Mouse (Mus musculus) myocyte (in vitro differentiated cells): Measurements from ENCODE around the gene Agmo. TPM values are rescaled to one million over a fixed set of nuclear protein-coding genes. Genes with fewer than 3 reads are reported as not detected.

ENCODE experiments used
- H3K27me3 ChIP-seq: one replicate; pipeline ENCODE4 v1.6.1; 2011; ENCODE audit not compliant: control insufficient read depth, insufficient read depth, insufficient read length
- H3K36me3 ChIP-seq: one replicate; pipeline ENCODE4 v1.6.1; 2011; ENCODE audit not compliant: control insufficient read depth, insufficient read depth
- H3K4me2 ChIP-seq: one replicate; pipeline ENCODE4 v1.6.1; 2011; ENCODE audit warnings: low read depth, control low read depth
- H3K4me3 ChIP-seq: one replicate; pipeline ENCODE4 v1.5.1; 2011; ENCODE audit warnings: mild to moderate bottlenecking, control low read depth, moderate library complexity
- H3K79me2 ChIP-seq: one replicate; pipeline ENCODE4 v1.6.1; 2011; ENCODE audit not compliant: control insufficient read depth, insufficient read depth
- H3ac ChIP-seq: one replicate; pipeline ENCODE4 v1.6.1; 2011; ENCODE audit not compliant: control insufficient read depth, insufficient read length
- CEBPB ChIP-seq: IDR thresholded peaks from 2 replicates; pipeline ENCODE4 v1.6.1; 2011; ENCODE audit warnings: mild to moderate bottlenecking, moderate library complexity; ENCODE audit not compliant: poor library complexity, insufficient read depth, severe bottlenecking
- E2F4 ChIP-seq: IDR thresholded peaks from one replicate; pipeline ENCODE4 v1.6.1; 2011; ENCODE audit warnings: mild to moderate bottlenecking, control low read depth, moderate library complexity; ENCODE audit not compliant: insufficient read depth
- MAX ChIP-seq: IDR thresholded peaks from one replicate; pipeline ENCODE4 v1.6.1; 2011; ENCODE audit warnings: low read depth, mild to moderate bottlenecking, control low read depth
- MYOD1 ChIP-seq, 3 experiments: IDR thresholded peaks; one replicate each; pipeline ENCODE4 v1.6.1; 2011; ENCODE audit warnings: control low read depth in 2 of 3, low read depth in 2 of 3, mild to moderate bottlenecking in 2 of 3, moderate library complexity in 1 of 3; ENCODE audit not compliant: insufficient read length in 2 of 3, control insufficient read depth in 1 of 3
- MYOG ChIP-seq, 3 experiments: IDR thresholded peaks; one replicate each; pipeline ENCODE4 v1.6.1; 2011; ENCODE audit warnings: control low read depth in 2 of 3, low read depth in 2 of 3, mild to moderate bottlenecking in 2 of 3; ENCODE audit not compliant: insufficient read length in 2 of 3, control insufficient read depth in 1 of 3, insufficient read depth in 1 of 3
- POLR2A ChIP-seq: IDR thresholded peaks from one replicate; pipeline ENCODE4 v1.6.1; 2011; ENCODE audit warnings: low read depth, mild to moderate bottlenecking, control low read depth, moderate library complexity; ENCODE audit not compliant: insufficient read length
- POLR2AphosphoS2 ChIP-seq: IDR thresholded peaks from one replicate; pipeline ENCODE4 v1.6.1; 2011; ENCODE audit warnings: low read depth, control low read depth; ENCODE audit not compliant: insufficient read length
- REST ChIP-seq: IDR thresholded peaks from one replicate; pipeline ENCODE4 v1.6.1; 2011; ENCODE audit warnings: mild to moderate bottlenecking, control low read depth, moderate library complexity; ENCODE audit not compliant: insufficient read depth, insufficient read length
- SRF ChIP-seq: IDR thresholded peaks from one replicate; pipeline ENCODE4 v1.6.1; 2011; ENCODE audit warnings: low read depth; ENCODE audit not compliant: control insufficient read depth, insufficient read length
- TCF12 ChIP-seq: IDR thresholded peaks from one replicate; pipeline ENCODE4 v1.6.1; 2011; ENCODE audit warnings: mild to moderate bottlenecking, control low read depth; ENCODE audit not compliant: poor library complexity, insufficient read depth, severe bottlenecking
- TCF3 ChIP-seq: IDR thresholded peaks from one replicate; pipeline ENCODE4 v1.6.1; 2011; ENCODE audit warnings: low read depth, control low read depth; ENCODE audit not compliant: insufficient read length
- USF1 ChIP-seq: IDR thresholded peaks from one replicate; pipeline ENCODE4 v1.6.1; 2011; ENCODE audit warnings: low read depth, mild to moderate bottlenecking, control low read depth, moderate library complexity
- polyA plus RNA-seq: library from polyadenylated mRNA; unstranded; fragments of >200 nt; fragmentation: generic; extraction: Trizol; gene quantifications from one replicate; pipeline ENCODE4 v1.2.1, GENCODE M21; 2012; ENCODE audit warnings: missing spikeins

Agmo gene
- polyA plus RNA-seq, result not detected

DNA sequence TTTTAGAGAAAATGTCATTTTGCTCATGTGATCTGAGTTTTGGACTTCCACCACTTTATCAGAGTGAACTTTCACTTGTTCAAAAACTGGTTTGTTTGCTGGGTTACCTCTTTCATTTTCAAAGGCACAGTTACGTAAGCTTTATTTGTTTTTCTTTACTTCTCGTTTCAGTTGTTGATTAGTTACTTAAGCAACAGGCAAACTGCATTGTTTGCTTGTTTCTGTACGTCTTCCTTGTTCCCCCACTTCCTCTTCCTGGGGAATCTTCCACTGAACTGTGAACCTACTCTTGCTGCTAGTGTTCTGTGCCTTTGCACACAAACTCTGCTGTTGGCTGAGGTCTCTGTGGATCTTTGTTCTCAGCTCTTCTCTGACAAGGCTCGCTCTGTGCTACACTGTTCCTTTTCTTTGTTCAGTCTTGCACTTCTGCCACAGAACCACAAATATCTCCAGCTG is at the start of gene Agmo:
Agmo (plus strand) TSS at position 76 of the 456 bp plus-strand sequence.
- no peak within 1 kb of the TSS for H3K4me3 ChIP-seq
- no peak within 1 kb of the TSS for H3ac ChIP-seq
- TF ChIP-seq TCF3 (no peak), E2F4 (no peak), POLR2A (no peak), REST (no peak), MYOG (IDR thresholded peaks at IDR 0.05; ENCODE audit: control insufficient read depth in 1 of 3, insufficient read depth in 1 of 3, insufficient read length in 2 of 3, low read depth in 2 of 3) (no peak), CEBPB (no peak), MYOD1 (IDR thresholded peaks at IDR 0.05; ENCODE audit: control insufficient read depth in 1 of 3, insufficient read length in 2 of 3, low read depth in 2 of 3) (no peak), TCF12 (no peak), POLR2AphosphoS2 (no peak), SRF (no peak), USF1 (no peak), MAX (no peak)
- H3K27me3 ChIP-seq, result no peaks in the 10 kb centered on the region
- no peaks in the 10 kb centered on the region for H3K79me2 ChIP-seq
- H3K4me2 ChIP-seq, result peak within 1 kb of the TSS; percentile 0
- no peaks in the 10 kb centered on the region for H3K36me3 ChIP-seq

DNA sequence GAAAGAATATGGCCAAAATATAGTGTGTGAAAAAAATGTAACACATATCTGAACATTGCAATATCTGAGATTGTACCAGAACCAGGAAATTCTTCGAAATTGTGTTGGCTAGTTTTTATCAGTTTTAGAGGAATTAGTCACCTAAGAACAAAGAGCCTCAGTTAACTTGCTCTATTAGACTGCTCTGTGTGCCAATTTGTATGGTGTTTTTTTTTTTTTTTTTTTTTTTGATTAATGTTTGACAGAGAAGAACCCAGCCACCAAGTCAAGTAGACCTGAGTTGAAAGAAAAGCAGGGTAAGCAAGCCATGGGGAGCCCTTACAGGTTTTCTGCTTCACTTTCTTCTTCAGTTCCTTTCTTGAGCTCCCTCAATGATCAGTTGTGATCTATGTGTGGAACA is 10.3 kb upstream of the Agmo start:
- H3K4me2 ChIP-seq, result no peak overlapping the region
- H3K79me2 ChIP-seq, result no peaks in the 10 kb centered on the region
- H3K36me3 ChIP-seq, result no peaks in the 10 kb centered on the region
- TF ChIP-seq TCF12, result no peak
- no peak for TF ChIP-seq MAX
- TF ChIP-seq POLR2AphosphoS2, result no peak
- TF ChIP-seq CEBPB, result no peak
- TF ChIP-seq MYOD1 (IDR thresholded peaks at IDR 0.05; ENCODE audit: control insufficient read depth in 1 of 3, insufficient read length in 2 of 3, low read depth in 2 of 3), result no peak
- no peak for TF ChIP-seq POLR2A
- no peak for TF ChIP-seq MYOG (IDR thresholded peaks at IDR 0.05; ENCODE audit: control insufficient read depth in 1 of 3, insufficient read depth in 1 of 3, insufficient read length in 2 of 3, low read depth in 2 of 3)
- TF ChIP-seq USF1, result no peak
- H3K27me3 ChIP-seq, result no peaks in the 10 kb centered on the region
- H3ac ChIP-seq, result no peak overlapping the region
- H3K4me3 ChIP-seq, result no peak overlapping the region

DNA sequence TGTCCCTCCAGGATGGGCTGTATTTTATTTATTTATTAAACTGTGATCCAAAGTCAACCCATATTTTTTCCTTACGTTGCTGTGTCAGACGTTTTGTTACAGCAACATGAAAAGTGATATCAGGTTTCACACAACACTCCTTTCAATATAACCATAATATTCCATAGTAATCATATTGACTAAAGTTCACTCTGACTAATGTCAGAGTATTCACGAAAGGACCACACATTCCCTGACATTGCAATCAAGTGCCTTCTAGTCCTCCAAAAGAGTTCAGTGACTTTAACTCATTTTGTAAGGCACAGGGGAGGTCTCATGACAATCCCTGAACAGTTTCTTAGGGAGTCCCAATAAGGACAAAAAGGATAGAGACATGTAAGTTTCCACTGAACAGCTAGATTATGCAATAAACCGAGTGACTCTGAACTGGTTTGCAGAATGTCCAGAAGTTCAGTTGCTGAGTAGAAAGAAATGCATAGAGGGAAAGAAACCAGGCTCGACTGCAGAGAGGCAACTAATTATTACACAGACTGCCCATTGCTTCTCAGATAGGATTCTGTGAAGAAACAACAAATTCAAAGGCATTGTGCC is 371 bp upstream of the Agmo start:
- no peak overlapping the region for H3K4me2 ChIP-seq
- no peaks in the 10 kb centered on the region for H3K27me3 ChIP-seq
- H3ac ChIP-seq, result no peak overlapping the region
- no peaks in the 10 kb centered on the region for H3K36me3 ChIP-seq
- H3K4me3 ChIP-seq, result no peak overlapping the region
- no peaks in the 10 kb centered on the region for H3K79me2 ChIP-seq
- TF ChIP-seq TCF3, result no peak
- no peak for TF ChIP-seq REST
- TF ChIP-seq POLR2A, result no peak
- no peak for TF ChIP-seq E2F4
- TF ChIP-seq SRF, result no peak
- no peak for TF ChIP-seq MYOG (IDR thresholded peaks at IDR 0.05; ENCODE audit: control insufficient read depth in 1 of 3, insufficient read depth in 1 of 3, insufficient read length in 2 of 3, low read depth in 2 of 3)
- TF ChIP-seq POLR2AphosphoS2, result no peak
- no peak for TF ChIP-seq CEBPB
- TF ChIP-seq TCF12, result no peak
- TF ChIP-seq USF1, result no peak
- no peak for TF ChIP-seq MAX
- no peak for TF ChIP-seq MYOD1 (IDR thresholded peaks at IDR 0.05; ENCODE audit: control insufficient read depth in 1 of 3, insufficient read length in 2 of 3, low read depth in 2 of 3)

DNA sequence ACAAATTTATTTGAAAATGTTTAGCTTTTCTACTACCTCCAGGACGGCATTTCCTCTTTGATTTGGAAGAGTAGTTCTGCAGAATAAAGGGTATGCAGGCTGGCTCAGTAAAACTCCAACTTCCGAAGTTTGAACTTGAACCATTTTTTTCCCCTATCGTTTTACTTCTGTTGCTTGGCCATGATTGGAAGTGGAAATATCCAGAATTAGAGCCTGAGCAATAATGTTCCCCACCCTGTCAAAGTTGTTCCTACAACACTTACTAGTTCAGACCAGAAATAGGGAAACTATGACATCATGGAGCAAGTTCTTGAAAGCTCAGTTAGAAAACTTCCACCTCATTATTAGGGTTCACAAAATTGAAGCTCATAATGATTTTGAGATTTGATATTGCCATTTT is 1.0 kb downstream of the Agmo start:
- H3ac ChIP-seq, result no peak overlapping the region
- H3K36me3 ChIP-seq, result no peaks in the 10 kb centered on the region
- no peak overlapping the region for H3K4me3 ChIP-seq
- no peak for TF ChIP-seq REST
- TF ChIP-seq POLR2A, result no peak
- no peak for TF ChIP-seq MAX
- TF ChIP-seq USF1, result no peak
- no peak for TF ChIP-seq TCF3
- TF ChIP-seq TCF12, result no peak
- TF ChIP-seq E2F4, result no peak
- no peak for TF ChIP-seq SRF
- no peak for TF ChIP-seq POLR2AphosphoS2
- no peak for TF ChIP-seq MYOD1 (IDR thresholded peaks at IDR 0.05; ENCODE audit: control insufficient read depth in 1 of 3, insufficient read length in 2 of 3, low read depth in 2 of 3)
- no peak for TF ChIP-seq CEBPB
- TF ChIP-seq MYOG (IDR thresholded peaks at IDR 0.05; ENCODE audit: control insufficient read depth in 1 of 3, insufficient read depth in 1 of 3, insufficient read length in 2 of 3, low read depth in 2 of 3), result no peak
- H3K4me2 ChIP-seq, result no peak overlapping the region
- H3K27me3 ChIP-seq, result no peaks in the 10 kb centered on the region
- no peaks in the 10 kb centered on the region for H3K79me2 ChIP-seq

DNA sequence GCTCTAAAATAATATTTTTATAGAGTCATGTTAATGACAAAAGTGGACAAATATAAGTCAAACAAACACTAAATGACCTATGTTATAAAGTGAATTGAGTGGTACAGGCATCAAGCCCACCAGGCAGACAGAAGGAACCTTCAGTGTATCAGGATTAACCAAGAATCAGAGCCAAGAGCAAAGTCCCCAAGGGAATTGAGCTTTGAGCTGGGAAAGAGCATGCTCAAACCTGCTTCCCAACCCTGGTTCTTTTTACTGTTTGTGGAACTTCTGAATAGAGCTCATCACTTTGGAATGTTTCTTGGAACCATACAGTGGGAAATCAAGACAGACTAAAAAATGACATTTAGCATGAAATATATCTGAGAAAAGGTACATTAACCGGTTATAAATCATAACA is 3.4 kb downstream of the Agmo start:
- no peak overlapping the region for H3K4me3 ChIP-seq
- no peak overlapping the region for H3ac ChIP-seq
- H3K79me2 ChIP-seq, result no peaks in the 10 kb centered on the region
- no peaks in the 10 kb centered on the region for H3K27me3 ChIP-seq
- no peak overlapping the region for H3K4me2 ChIP-seq
- no peaks in the 10 kb centered on the region for H3K36me3 ChIP-seq
- TF ChIP-seq E2F4 (no peak), MAX (no peak), CEBPB (no peak), TCF12 (no peak), REST (no peak), SRF (no peak), POLR2A (no peak), USF1 (no peak), MYOG (IDR thresholded peaks at IDR 0.05; ENCODE audit: control insufficient read depth in 1 of 3, insufficient read depth in 1 of 3, insufficient read length in 2 of 3, low read depth in 2 of 3) (no peak), POLR2AphosphoS2 (no peak), TCF3 (no peak), MYOD1 (IDR thresholded peaks at IDR 0.05; ENCODE audit: control insufficient read depth in 1 of 3, insufficient read length in 2 of 3, low read depth in 2 of 3) (no peak)
